Mouse (Mus musculus): ENCODE measurements around the gene Nr1i2. TPM values are rescaled to one million over a fixed set of nuclear protein-coding genes. Genes with fewer than 3 reads are reported as not detected.
A peak's percentile ranks its signal among the peaks of the same experiment; 100 is the strongest.

Nr1i2 gene
- polyA plus RNA-seq, 1 experiment from 2014 or later, result 0.46 TPM

- peaks cover 7% of the 10 kb centered on the region for H3K4me1 ChIP-seq (ENCODE audit: insufficient read depth, low read length)
- H3K4me3 ChIP-seq (ENCODE audit: low read length), result no peak overlapping the region
- 14% methylated on average over 6 of the region's 6 CpGs for WGBS
- H3K27ac ChIP-seq (ENCODE audit: low read length), result no peak overlapping the region
- H3K27me3 ChIP-seq (ENCODE audit: insufficient read depth, low read length), result no peaks in the 10 kb centered on the region
- no peak overlapping the region for H3K4me2 ChIP-seq (replicated peaks; ENCODE audit: low read depth, low read length)
- H3K9ac ChIP-seq (replicated peaks; ENCODE audit: low read length), result no peak overlapping the region
- no peaks in the 10 kb centered on the region for H3K9me3 ChIP-seq (ENCODE audit: low read length)
- no peak for ATAC-seq (ENCODE audit: low FRiP score, low TSS enrichment)
- no peaks in the 10 kb centered on the region for H3K36me3 ChIP-seq (ENCODE audit: insufficient read depth, low read length)
Measured at GRCm38 (mm10) chr16:38288851-38289250, 5.8 kb downstream of the Nr1i2 start.

- Histone ChIP-seq H3K4me3 (ENCODE audit: low read length) (no peak overlapping the region), H3K36me3 (ENCODE audit: insufficient read depth, low read length) (no peaks in the 10 kb centered on the region), H3K27ac (ENCODE audit: low read length) (no peak overlapping the region), H3K27me3 (ENCODE audit: insufficient read depth, low read length) (no peaks in the 10 kb centered on the region), H3K4me2 (replicated peaks; ENCODE audit: low read depth, low read length) (no peak overlapping the region), H3K9ac (replicated peaks; ENCODE audit: low read length) (no peak overlapping the region), H3K4me1 (ENCODE audit: insufficient read depth, low read length) (peaks cover 10% of the 10 kb centered on the region), H3K9me3 (ENCODE audit: low read length) (no peaks in the 10 kb centered on the region)
- 87% methylated on average over 3 of the region's 3 CpGs for WGBS
- no peak for ATAC-seq (ENCODE audit: low FRiP score, low TSS enrichment)
Measured at GRCm38 (mm10) chr16:38287762-38288161, 6.9 kb downstream of the Nr1i2 start.

DNA sequence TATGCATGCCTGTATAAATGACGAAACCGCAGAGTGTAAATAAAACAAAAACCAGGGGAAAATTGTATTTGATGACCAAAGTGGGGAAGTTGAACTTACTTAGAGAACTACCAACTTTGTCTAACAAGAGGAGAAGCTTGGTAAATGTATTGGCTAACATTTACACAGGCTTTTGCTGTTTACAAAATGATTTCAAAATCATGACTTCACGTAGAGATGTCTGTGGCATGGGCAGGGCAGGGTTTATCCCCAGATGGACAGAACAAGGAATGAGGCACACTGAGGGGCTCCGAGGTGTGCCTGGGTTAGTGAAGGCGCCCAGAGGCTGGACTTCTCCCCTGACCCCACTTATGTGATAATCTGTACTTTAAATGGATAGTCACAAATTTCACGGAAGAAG, 7.3 kb downstream of the Nr1i2 start:
- peaks cover 10% of the 10 kb centered on the region for H3K4me1 ChIP-seq (ENCODE audit: insufficient read depth, low read length)
- H3K27me3 ChIP-seq (ENCODE audit: insufficient read depth, low read length), result no peaks in the 10 kb centered on the region
- WGBS, result 83% methylated on average over 6 of the region's 6 CpGs
- H3K27ac ChIP-seq (ENCODE audit: low read length), result no peak overlapping the region
- no peaks in the 10 kb centered on the region for H3K9me3 ChIP-seq (ENCODE audit: low read length)
- no peak overlapping the region for H3K4me3 ChIP-seq (ENCODE audit: low read length)
- H3K36me3 ChIP-seq (ENCODE audit: insufficient read depth, low read length), result no peaks in the 10 kb centered on the region
- no peak overlapping the region for H3K4me2 ChIP-seq (replicated peaks; ENCODE audit: low read depth, low read length)
- no peak overlapping the region for H3K9ac ChIP-seq (replicated peaks; ENCODE audit: low read length)
- no peak for ATAC-seq (ENCODE audit: low FRiP score, low TSS enrichment)

- 71% methylated on average over 4 of the region's 4 CpGs for WGBS
- Histone ChIP-seq H3K27me3 (ENCODE audit: insufficient read depth, low read length) (no peaks in the 10 kb centered on the region), H3K4me3 (ENCODE audit: low read length) (no peak overlapping the region), H3K9me3 (ENCODE audit: low read length) (no peaks in the 10 kb centered on the region), H3K36me3 (ENCODE audit: insufficient read depth, low read length) (no peaks in the 10 kb centered on the region), H3K4me1 (ENCODE audit: insufficient read depth, low read length) (peaks cover 10% of the 10 kb centered on the region), H3K9ac (replicated peaks; ENCODE audit: low read length) (no peak overlapping the region), H3K4me2 (replicated peaks; ENCODE audit: low read depth, low read length) (no peak overlapping the region), H3K27ac (ENCODE audit: low read length) (no peak overlapping the region)
- ATAC-seq (ENCODE audit: low FRiP score, low TSS enrichment), result no peak
Measured at GRCm38 (mm10) chr16:38286541-38286940, 8.1 kb downstream of the Nr1i2 start.

DNA sequence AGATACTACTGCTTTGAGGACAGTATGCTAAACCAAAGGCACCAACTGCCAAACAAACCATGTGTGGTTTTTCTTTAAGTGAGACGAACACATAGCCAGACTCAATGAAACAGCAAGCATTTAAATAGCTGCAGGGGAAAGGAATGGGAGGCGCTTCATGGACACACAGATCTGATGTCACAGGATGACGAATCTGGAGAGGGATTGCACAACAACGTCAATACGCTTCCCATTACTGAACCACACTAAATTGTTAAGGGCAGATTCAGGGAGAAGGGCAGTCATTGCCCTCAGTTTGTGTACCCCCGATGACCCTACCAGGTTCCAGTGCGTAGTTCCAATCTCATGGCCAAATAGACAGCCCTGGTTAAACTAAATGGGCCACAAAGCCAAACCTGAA, 8.8 kb downstream of the Nr1i2 start:
- Histone ChIP-seq H3K9me3 (ENCODE audit: low read length) (no peaks in the 10 kb centered on the region), H3K27ac (ENCODE audit: low read length) (no peak overlapping the region), H3K9ac (replicated peaks; ENCODE audit: low read length) (no peak overlapping the region), H3K4me1 (ENCODE audit: insufficient read depth, low read length) (peaks cover 10% of the 10 kb centered on the region), H3K36me3 (ENCODE audit: insufficient read depth, low read length) (no peaks in the 10 kb centered on the region), H3K4me2 (replicated peaks; ENCODE audit: low read depth, low read length) (no peak overlapping the region), H3K27me3 (ENCODE audit: insufficient read depth, low read length) (no peaks in the 10 kb centered on the region), H3K4me3 (ENCODE audit: low read length) (no peak overlapping the region)
- ATAC-seq (ENCODE audit: low FRiP score, low TSS enrichment), result no peak
- WGBS, result 75% methylated on average over 7 of the region's 7 CpGs

GRCm38 (mm10) chr16:38283300-38283699, 11.3 kb downstream of the Nr1i2 start:
- WGBS, result 12% methylated on average over 3 of the region's 3 CpGs

DNA sequence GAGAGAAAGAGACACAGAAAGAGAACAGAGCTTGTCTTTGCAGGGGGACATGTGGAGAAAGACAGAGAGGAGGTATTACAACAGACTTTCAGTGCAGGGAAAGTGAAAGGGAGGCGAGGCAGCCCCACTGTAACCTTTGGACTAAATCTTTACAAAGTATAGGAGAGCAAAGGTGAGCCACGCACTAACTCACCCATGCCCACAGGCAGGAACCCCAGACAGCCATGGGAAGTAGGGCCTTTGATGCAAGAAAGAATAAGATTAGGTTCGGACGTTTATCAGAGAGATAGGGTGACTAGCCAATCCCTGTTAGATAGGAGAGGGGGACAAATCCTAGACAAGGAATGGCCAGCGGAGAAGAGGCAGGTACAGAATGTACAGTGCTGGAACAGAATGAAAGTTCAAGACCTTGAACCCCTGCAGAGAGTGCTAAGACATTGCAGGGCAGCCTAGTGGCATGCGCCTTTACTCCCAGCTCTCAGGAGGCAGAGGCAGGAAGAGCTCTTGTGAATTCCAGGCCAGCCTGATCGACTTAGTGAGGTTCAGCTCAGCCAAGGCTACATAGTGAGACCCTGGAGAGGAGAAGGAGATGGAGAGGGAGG, 12.0 kb downstream of the Nr1i2 start:
- 0 out of 2 replicates have a peak, but pooled peaks have one; percentile 31 for ATAC-seq (ENCODE audit: low FRiP score, low TSS enrichment)
- 79% methylated on average over 7 of the region's 7 CpGs for WGBS
- H3K4me3 ChIP-seq (ENCODE audit: low read length), result no peak overlapping the region
- H3K36me3 ChIP-seq (ENCODE audit: insufficient read depth, low read length), result no peaks in the 10 kb centered on the region
- H3K4me1 ChIP-seq (ENCODE audit: insufficient read depth, low read length), result 0 out of 2 replicates have a peak, but pooled peaks cover 3% of the 10 kb centered on the region
- H3K27ac ChIP-seq (ENCODE audit: low read length), result no peak overlapping the region
- H3K9me3 ChIP-seq (ENCODE audit: low read length), result no peaks in the 10 kb centered on the region
- H3K9ac ChIP-seq (replicated peaks; ENCODE audit: low read length), result no peak overlapping the region
- H3K27me3 ChIP-seq (ENCODE audit: insufficient read depth, low read length), result no peaks in the 10 kb centered on the region
- H3K4me2 ChIP-seq (replicated peaks; ENCODE audit: low read depth, low read length), result no peak overlapping the region

More at GRCm38 (mm10) chr16:38283300-38283699, 11.3 kb downstream of the Nr1i2 start:
- H3K36me3 ChIP-seq (ENCODE audit: insufficient read depth, low read length), result no peaks in the 10 kb centered on the region
- peak; percentile 78 for ATAC-seq (ENCODE audit: low FRiP score, low TSS enrichment)
- peaks cover 3% of the 10 kb centered on the region; the same call in 1 of the 2 replicates for H3K4me1 ChIP-seq (ENCODE audit: insufficient read depth, low read length)
- no peak overlapping the region for H3K4me3 ChIP-seq (ENCODE audit: low read length)
- no peak overlapping the region for H3K9ac ChIP-seq (replicated peaks; ENCODE audit: low read length)
- H3K9me3 ChIP-seq (ENCODE audit: low read length), result no peaks in the 10 kb centered on the region
- no peaks in the 10 kb centered on the region for H3K27me3 ChIP-seq (ENCODE audit: insufficient read depth, low read length)
- H3K4me2 ChIP-seq (replicated peaks; ENCODE audit: low read depth, low read length), result no peak overlapping the region
- no peak overlapping the region for H3K27ac ChIP-seq (ENCODE audit: low read length)

DNA sequence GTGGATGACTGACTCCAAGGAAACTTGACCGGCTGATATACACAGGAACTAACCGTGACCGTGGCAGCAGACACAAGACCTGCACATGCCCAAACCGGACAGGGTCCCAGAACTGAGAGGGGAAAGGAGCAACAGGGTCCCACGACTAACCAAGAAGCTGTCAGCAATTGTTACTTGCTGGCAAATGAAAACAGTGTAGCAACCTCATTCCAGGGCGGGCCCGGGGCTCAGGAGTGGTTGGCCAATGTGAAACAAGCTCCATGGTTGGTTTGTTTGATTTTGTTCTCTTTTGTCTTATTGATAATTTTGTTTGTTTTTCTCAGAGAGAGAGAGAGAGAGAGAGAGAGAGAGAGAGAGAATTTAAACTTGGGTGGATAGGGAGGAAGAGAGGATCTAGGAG, 13.7 kb downstream of the Nr1i2 start:
- ATAC-seq (ENCODE audit: low FRiP score, low TSS enrichment), result no peak
- Histone ChIP-seq H3K4me2 (replicated peaks; ENCODE audit: low read depth, low read length) (no peak overlapping the region), H3K27me3 (ENCODE audit: insufficient read depth, low read length) (no peaks in the 10 kb centered on the region), H3K27ac (ENCODE audit: low read length) (no peak overlapping the region), H3K9me3 (ENCODE audit: low read length) (no peaks in the 10 kb centered on the region), H3K4me3 (ENCODE audit: low read length) (no peak overlapping the region), H3K4me1 (ENCODE audit: insufficient read depth, low read length) (0 out of 2 replicates have a peak, but pooled peaks cover 3% of the 10 kb centered on the region), H3K9ac (replicated peaks; ENCODE audit: low read length) (no peak overlapping the region), H3K36me3 (ENCODE audit: insufficient read depth, low read length) (no peaks in the 10 kb centered on the region)
- WGBS, result 76% methylated on average over 7 of the region's 7 CpGs

GRCm38 (mm10) chr16:38279794-38280193, 14.8 kb downstream of the Nr1i2 start:
- ATAC-seq (ENCODE audit: low FRiP score, low TSS enrichment), result no peak
- no peaks in the 10 kb centered on the region for H3K36me3 ChIP-seq (ENCODE audit: insufficient read depth, low read length)
- H3K9me3 ChIP-seq (ENCODE audit: low read length), result no peaks in the 10 kb centered on the region
- no peak overlapping the region for H3K4me3 ChIP-seq (ENCODE audit: low read length)
- 0 out of 2 replicates have a peak, but pooled peaks cover 3% of the 10 kb centered on the region for H3K4me1 ChIP-seq (ENCODE audit: insufficient read depth, low read length)
- H3K4me2 ChIP-seq (replicated peaks; ENCODE audit: low read depth, low read length), result no peak overlapping the region
- no peaks in the 10 kb centered on the region for H3K27me3 ChIP-seq (ENCODE audit: insufficient read depth, low read length)
- H3K9ac ChIP-seq (replicated peaks; ENCODE audit: low read length), result no peak overlapping the region
- no peak overlapping the region for H3K27ac ChIP-seq (ENCODE audit: low read length)
- 87% methylated on average over 5 of the region's 5 CpGs for WGBS

DNA sequence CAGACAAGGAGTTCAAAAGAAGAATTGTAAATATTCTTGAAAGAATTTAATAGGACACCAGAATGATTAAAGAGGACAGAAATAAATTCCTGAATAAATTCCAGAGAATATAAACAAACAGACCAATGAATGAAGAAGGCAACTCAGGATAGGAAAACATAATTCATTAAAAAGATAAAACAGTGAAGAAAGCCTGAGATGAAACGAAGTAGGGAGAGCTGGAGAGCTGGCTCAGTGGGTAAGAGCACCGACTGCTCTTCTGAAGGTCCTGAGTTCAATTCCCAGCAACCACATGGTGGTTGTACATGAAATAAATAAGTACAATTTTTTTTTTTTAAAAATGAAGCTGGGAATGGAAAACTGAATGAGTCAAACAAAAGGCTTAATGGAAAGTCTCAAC, 19.9 kb downstream of the Nr1i2 start:
- Histone ChIP-seq H3K4me1 (ENCODE audit: insufficient read depth, low read length) (no peaks in the 10 kb centered on the region), H3K27me3 (ENCODE audit: insufficient read depth, low read length) (no peaks in the 10 kb centered on the region), H3K36me3 (ENCODE audit: insufficient read depth, low read length) (no peaks in the 10 kb centered on the region), H3K4me2 (replicated peaks; ENCODE audit: low read depth, low read length) (no peak overlapping the region), H3K27ac (ENCODE audit: low read length) (no peak overlapping the region), H3K9me3 (ENCODE audit: low read length) (no peaks in the 10 kb centered on the region), H3K4me3 (ENCODE audit: low read length) (no peak overlapping the region), H3K9ac (replicated peaks; ENCODE audit: low read length) (no peak overlapping the region)
- no peak for ATAC-seq (ENCODE audit: low FRiP score, low TSS enrichment)
- 70% methylated on average over 2 of the region's 2 CpGs for WGBS
